Mouse (Mus musculus): ENCODE data around the gene Psmb8.

The Psmb8 gene

GRCm38 (mm10) chr17:34187261-34187916 is 10.1 kb upstream of the Psmb8 start, which contains the start of the genes Tap1 and Psmb9:
Gene Tap1 (plus strand): TSS chr17:34187553.
Gene Psmb9 (minus strand): TSS chr17:34187764.
- in situ Hi-C loops (cut with MboI; ENCODE audit: low pct_unique_long_range_greater_than_20kb in 1 of 2, low sequenced_read_pairs in 2 of 2, unreplicated experiment in 1 of 2), result no loop called here

- in situ Hi-C loops (cut with MboI; ENCODE audit: low pct_unique_long_range_greater_than_20kb in 1 of 2, low sequenced_read_pairs in 2 of 2, unreplicated experiment in 1 of 2), result no loop called here
Measured at GRCm38 (mm10) chr17:34188010-34188409, 9.5 kb upstream of the Psmb8 start.

GRCm38 (mm10) chr17:34188986-34189385 is 8.5 kb upstream of the Psmb8 start:
- in situ Hi-C loops (cut with MboI; ENCODE audit: low pct_unique_long_range_greater_than_20kb in 1 of 2, low sequenced_read_pairs in 2 of 2, unreplicated experiment in 1 of 2), result no loop called here

- in situ Hi-C loops (cut with MboI; ENCODE audit: low pct_unique_long_range_greater_than_20kb in 1 of 2, low sequenced_read_pairs in 2 of 2, unreplicated experiment in 1 of 2), result loop anchor here in 1 of 2 experiments (10.0 kb wide), 1 partner anchor 118 kb away; no protein-coding TSS in a partner anchor
Measured at GRCm38 (mm10) chr17:34192852-34193251, 4.7 kb upstream of the Psmb8 start.

GRCm38 (mm10) chr17:34193468-34193867 is 4.1 kb upstream of the Psmb8 start:
- in situ Hi-C loops (cut with MboI; ENCODE audit: low pct_unique_long_range_greater_than_20kb in 1 of 2, low sequenced_read_pairs in 2 of 2, unreplicated experiment in 1 of 2), result loop anchor here in 1 of 2 experiments (10.0 kb wide), 1 partner anchor 119 kb away; no protein-coding TSS in a partner anchor

GRCm38 (mm10) chr17:34194723-34195122 is 2.8 kb upstream of the Psmb8 start:
- in situ Hi-C loops (cut with MboI; ENCODE audit: low pct_unique_long_range_greater_than_20kb in 1 of 2, low sequenced_read_pairs in 2 of 2, unreplicated experiment in 1 of 2), result loop anchor here in 1 of 2 experiments (10.0 kb wide), 1 partner anchor 120 kb away; no protein-coding TSS in a partner anchor

GRCm38 (mm10) chr17:34196491-34196890 is 1.0 kb upstream of the Psmb8 start:
- in situ Hi-C loops (cut with MboI; ENCODE audit: low pct_unique_long_range_greater_than_20kb in 1 of 2, low sequenced_read_pairs in 2 of 2, unreplicated experiment in 1 of 2), result loop anchor here in 1 of 2 experiments (10.0 kb wide), 1 partner anchor 122 kb away; no protein-coding TSS in a partner anchor

GRCm38 (mm10) chr17:34197904-34198520 is 491 bp downstream of the Psmb8 start:
- in situ Hi-C loops (cut with MboI; ENCODE audit: low pct_unique_long_range_greater_than_20kb in 1 of 2, low sequenced_read_pairs in 2 of 2, unreplicated experiment in 1 of 2), result loop anchor here in 1 of 2 experiments (10.0 kb wide), 1 partner anchor 123 kb away; no protein-coding TSS in a partner anchor

GRCm38 (mm10) chr17:34198521-34198912 is 996 bp downstream of the Psmb8 start:
- in situ Hi-C loops (cut with MboI; ENCODE audit: low pct_unique_long_range_greater_than_20kb in 1 of 2, low sequenced_read_pairs in 2 of 2, unreplicated experiment in 1 of 2), result loop anchor here in 1 of 2 experiments (10.0 kb wide), 1 partner anchor 124 kb away; no protein-coding TSS in a partner anchor

- in situ Hi-C loops (cut with MboI; ENCODE audit: low pct_unique_long_range_greater_than_20kb in 1 of 2, low sequenced_read_pairs in 2 of 2, unreplicated experiment in 1 of 2), result loop anchor here in 1 of 2 experiments (10.0 kb wide), 1 partner anchor 124 kb away; no protein-coding TSS in a partner anchor
Measured at GRCm38 (mm10) chr17:34199050-34199619, 1.6 kb downstream of the Psmb8 start.

- in situ Hi-C loops (cut with MboI; ENCODE audit: low pct_unique_long_range_greater_than_20kb in 1 of 2, low sequenced_read_pairs in 2 of 2, unreplicated experiment in 1 of 2), result loop anchor here in 1 of 2 experiments (25.0 kb wide), 1 partner anchor 587 kb away; no protein-coding TSS in a partner anchor
Measured at GRCm38 (mm10) chr17:34200047-34200446, 2.5 kb downstream of the Psmb8 start.

GRCm38 (mm10) chr17:34200772-34201505 is 3.4 kb downstream of the Psmb8 start:
- in situ Hi-C loops (cut with MboI; ENCODE audit: low pct_unique_long_range_greater_than_20kb in 1 of 2, low sequenced_read_pairs in 2 of 2, unreplicated experiment in 1 of 2), result loop anchor here in 1 of 2 experiments (25.0 kb wide), 1 partner anchor 586 kb away; no protein-coding TSS in a partner anchor

- in situ Hi-C loops (cut with MboI; ENCODE audit: low pct_unique_long_range_greater_than_20kb in 1 of 2, low sequenced_read_pairs in 2 of 2, unreplicated experiment in 1 of 2), result loop anchor here in 1 of 2 experiments (25.0 kb wide), 1 partner anchor 586 kb away; no protein-coding TSS in a partner anchor
Measured at GRCm38 (mm10) chr17:34201506-34202055, 4.1 kb downstream of the Psmb8 start.

- in situ Hi-C loops (cut with MboI; ENCODE audit: low pct_unique_long_range_greater_than_20kb in 1 of 2, low sequenced_read_pairs in 2 of 2, unreplicated experiment in 1 of 2), result loop anchor here in 1 of 2 experiments (25.0 kb wide), 1 partner anchor 584 kb away; no protein-coding TSS in a partner anchor
Measured at GRCm38 (mm10) chr17:34202760-34203442, 5.4 kb downstream of the Psmb8 start.

- in situ Hi-C loops (cut with MboI; ENCODE audit: low pct_unique_long_range_greater_than_20kb in 1 of 2, low sequenced_read_pairs in 2 of 2, unreplicated experiment in 1 of 2), result loop anchor here in 1 of 2 experiments (25.0 kb wide), 1 partner anchor 584 kb away; no protein-coding TSS in a partner anchor
Measured at GRCm38 (mm10) chr17:34203444-34203843, 5.9 kb downstream of the Psmb8 start, which contains the start of gene Tap2. Gene Tap2 (plus strand): TSS chr17:34203527.

GRCm38 (mm10) chr17:34204303-34205010 is 6.9 kb downstream of the Psmb8 start:
- in situ Hi-C loops (cut with MboI; ENCODE audit: low pct_unique_long_range_greater_than_20kb in 1 of 2, low sequenced_read_pairs in 2 of 2, unreplicated experiment in 1 of 2), result loop anchor here in 1 of 2 experiments (25.0 kb wide), 1 partner anchor 583 kb away; no protein-coding TSS in a partner anchor
